Mouse (Mus musculus): ENCODE measurements around the gene Hsdl1. TPM values are rescaled to one million over a fixed set of nuclear protein-coding genes. Genes with fewer than 3 reads are reported as not detected.

The Hsdl1 gene
- polyA plus RNA-seq, 1 experiment = 12.9 TPM

- H3K4me1 ChIP-seq (ENCODE audit: control insufficient read depth, insufficient read depth, low read length) = peaks cover 13% of the 10 kb centered on the region
- TF ChIP-seq CTCF (IDR thresholded peaks at IDR 0.05; ENCODE audit: control insufficient read depth, insufficient read depth, insufficient replicate concordance, low read depth, low read length) = no peak
- TF ChIP-seq POLR2A (IDR thresholded peaks at IDR 0.05; ENCODE audit: control insufficient read depth, low read depth, low read length) = no peak
- no peaks in the 10 kb centered on the region for H3K27me3 ChIP-seq (ENCODE audit: control insufficient read depth, insufficient read depth, low read length)
- no peak overlapping the region for H3K4me3 ChIP-seq (ENCODE audit: control insufficient read depth, low read depth, low read length)
- no peaks in the 10 kb centered on the region; the same call in 1 of the 2 replicates for H3K36me3 ChIP-seq (ENCODE audit: control insufficient read depth, insufficient read depth, low read length)
- H3K27ac ChIP-seq (ENCODE audit: control insufficient read depth, insufficient read depth, low read depth, low read length) = no peak overlapping the region
Measured at GRCm38 (mm10) chr8:119555861-119556260, 19.1 kb downstream of the Hsdl1 start.

DNA sequence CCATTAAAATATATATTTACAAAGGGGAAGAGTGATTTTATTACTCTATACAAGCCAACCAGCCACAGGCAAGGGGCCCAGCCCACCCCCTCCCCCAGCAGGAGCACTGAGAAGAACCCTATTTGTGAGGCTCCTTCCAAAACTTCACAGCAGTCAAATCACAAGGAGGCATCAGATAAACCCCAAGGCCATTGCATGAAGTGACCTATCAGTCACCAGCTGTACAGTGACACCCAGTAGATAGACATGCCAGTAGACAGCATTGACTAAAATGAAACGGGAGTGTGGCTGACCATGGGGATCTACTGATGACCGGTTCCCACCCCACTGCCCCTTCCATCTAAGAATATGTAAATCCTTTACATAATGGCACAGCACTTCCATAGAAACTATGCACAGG lies 22.0 kb downstream of the Hsdl1 start:
- Histone ChIP-seq H3K4me3 (ENCODE audit: control insufficient read depth, low read depth, low read length) (no peak overlapping the region), H3K36me3 (ENCODE audit: control insufficient read depth, insufficient read depth, low read length) (peaks cover 1% of the 10 kb centered on the region; the same call in 1 of the 2 replicates), H3K4me1 (ENCODE audit: control insufficient read depth, insufficient read depth, low read length) (peaks cover 15% of the 10 kb centered on the region), H3K27ac (ENCODE audit: control insufficient read depth, insufficient read depth, low read depth, low read length) (no peak overlapping the region), H3K27me3 (ENCODE audit: control insufficient read depth, insufficient read depth, low read length) (no peaks in the 10 kb centered on the region)
- TF ChIP-seq POLR2A (IDR thresholded peaks at IDR 0.05; ENCODE audit: control insufficient read depth, low read depth, low read length) = no peak
- no peak for TF ChIP-seq CTCF (IDR thresholded peaks at IDR 0.05; ENCODE audit: control insufficient read depth, insufficient read depth, insufficient replicate concordance, low read depth, low read length)

DNA sequence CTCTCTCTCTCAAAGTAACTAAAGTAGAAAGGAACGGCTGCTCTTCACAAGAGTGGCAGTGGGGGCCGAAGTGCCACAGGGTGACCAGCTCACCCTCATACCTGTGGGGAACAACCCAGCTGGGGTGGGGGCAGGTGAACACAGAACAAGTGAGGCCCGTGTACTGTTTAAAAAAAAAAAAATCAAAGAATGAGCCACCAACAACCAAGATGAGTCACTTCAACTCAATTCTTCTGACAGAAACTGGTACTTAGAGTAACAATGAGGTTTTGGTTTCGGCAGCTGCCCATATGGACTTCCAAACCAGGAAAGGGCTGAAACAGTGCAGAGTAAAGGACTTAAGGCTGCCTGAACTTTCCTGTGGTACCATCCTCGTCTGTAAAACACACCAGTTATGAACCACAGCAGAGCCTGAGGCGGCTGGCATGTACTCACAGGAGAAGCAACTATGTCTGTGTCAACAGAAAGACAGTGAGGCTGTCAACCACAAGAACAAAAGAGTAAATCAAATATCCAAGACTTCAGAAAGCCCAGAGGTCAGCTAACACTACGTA lies 26.3 kb downstream of the Hsdl1 start:
- H3K4me3 ChIP-seq (ENCODE audit: control insufficient read depth, low read depth, low read length) = no peak overlapping the region
- peaks cover 6% of the 10 kb centered on the region for H3K36me3 ChIP-seq (ENCODE audit: control insufficient read depth, insufficient read depth, low read length)
- no peak for TF ChIP-seq POLR2A (IDR thresholded peaks at IDR 0.05; ENCODE audit: control insufficient read depth, low read depth, low read length)
- no peak for TF ChIP-seq CTCF (IDR thresholded peaks at IDR 0.05; ENCODE audit: control insufficient read depth, insufficient read depth, insufficient replicate concordance, low read depth, low read length)

GRCm38 (mm10) chr8:119547019-119547691 lies 27.8 kb downstream of the Hsdl1 start:
- no peak overlapping the region for H3K27ac ChIP-seq (ENCODE audit: control insufficient read depth, insufficient read depth, low read depth, low read length)
- H3K4me3 ChIP-seq (ENCODE audit: control insufficient read depth, low read depth, low read length) = no peak overlapping the region
- H3K4me1 ChIP-seq (ENCODE audit: control insufficient read depth, insufficient read depth, low read length) = peaks cover 7% of the 10 kb centered on the region
- no peaks in the 10 kb centered on the region for H3K27me3 ChIP-seq (ENCODE audit: control insufficient read depth, insufficient read depth, low read length)
- no peak for TF ChIP-seq POLR2A (IDR thresholded peaks at IDR 0.05; ENCODE audit: control insufficient read depth, low read depth, low read length)
- TF ChIP-seq CTCF (IDR thresholded peaks at IDR 0.05; ENCODE audit: control insufficient read depth, insufficient read depth, insufficient replicate concordance, low read depth, low read length) = no peak
- H3K36me3 ChIP-seq (ENCODE audit: control insufficient read depth, insufficient read depth, low read length) = peaks cover 6% of the 10 kb centered on the region

More for the DNA sequence above, 26.3 kb downstream of the Hsdl1 start:
- H3K4me1 ChIP-seq (ENCODE audit: control insufficient read depth, insufficient read depth, low read length) = peaks cover 7% of the 10 kb centered on the region
- no peak overlapping the region for H3K27ac ChIP-seq (ENCODE audit: control insufficient read depth, insufficient read depth, low read depth, low read length)
- H3K27me3 ChIP-seq (ENCODE audit: control insufficient read depth, insufficient read depth, low read length) = no peaks in the 10 kb centered on the region

- no peaks in the 10 kb centered on the region for H3K27me3 ChIP-seq (ENCODE audit: control insufficient read depth, insufficient read depth, low read length)
- H3K4me1 ChIP-seq (ENCODE audit: control insufficient read depth, insufficient read depth, low read length) = peaks cover 5% of the 10 kb centered on the region
- H3K4me3 ChIP-seq (ENCODE audit: control insufficient read depth, low read depth, low read length) = no peak overlapping the region
- peaks cover 7% of the 10 kb centered on the region for H3K36me3 ChIP-seq (ENCODE audit: control insufficient read depth, insufficient read depth, low read length)
- H3K27ac ChIP-seq (ENCODE audit: control insufficient read depth, insufficient read depth, low read depth, low read length) = no peak overlapping the region
- TF ChIP-seq CTCF (IDR thresholded peaks at IDR 0.05; ENCODE audit: control insufficient read depth, insufficient read depth, insufficient replicate concordance, low read depth, low read length) (no peak), POLR2A (IDR thresholded peaks at IDR 0.05; ENCODE audit: control insufficient read depth, low read depth, low read length) (no peak)
Measured at GRCm38 (mm10) chr8:119545791-119546190, 29.2 kb downstream of the Hsdl1 start.

DNA sequence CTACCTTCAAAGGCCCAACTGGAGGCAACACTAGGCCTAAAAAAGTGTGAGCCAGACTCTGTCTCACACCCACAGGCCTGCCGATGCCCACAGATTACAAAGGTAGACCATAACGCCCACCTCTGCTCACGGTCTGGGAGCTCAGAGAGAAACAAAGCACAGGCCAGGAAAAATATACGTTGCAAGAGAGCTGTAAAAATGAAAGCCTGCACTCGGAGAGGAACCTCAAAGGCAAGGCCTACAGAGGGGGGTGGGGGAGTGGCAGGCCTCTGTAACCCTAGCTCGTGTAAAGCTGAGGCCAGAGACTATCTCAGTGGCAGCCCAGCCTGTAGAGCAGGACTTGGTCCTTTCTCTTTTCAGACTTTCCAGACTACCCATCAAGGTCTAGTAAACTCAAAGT lies 29.8 kb downstream of the Hsdl1 start:
- Histone ChIP-seq H3K4me1 (ENCODE audit: control insufficient read depth, insufficient read depth, low read length) (peaks cover 1% of the 10 kb centered on the region), H3K27ac (ENCODE audit: control insufficient read depth, insufficient read depth, low read depth, low read length) (no peak overlapping the region), H3K27me3 (ENCODE audit: control insufficient read depth, insufficient read depth, low read length) (no peaks in the 10 kb centered on the region), H3K36me3 (ENCODE audit: control insufficient read depth, insufficient read depth, low read length) (peaks cover 7% of the 10 kb centered on the region), H3K4me3 (ENCODE audit: control insufficient read depth, low read depth, low read length) (no peak overlapping the region)
- TF ChIP-seq CTCF (IDR thresholded peaks at IDR 0.05; ENCODE audit: control insufficient read depth, insufficient read depth, insufficient replicate concordance, low read depth, low read length) (no peak), POLR2A (IDR thresholded peaks at IDR 0.05; ENCODE audit: control insufficient read depth, low read depth, low read length) (no peak)

GRCm38 (mm10) chr8:119544606-119545005 lies 30.4 kb downstream of the Hsdl1 start:
- no peak for TF ChIP-seq CTCF (IDR thresholded peaks at IDR 0.05; ENCODE audit: control insufficient read depth, insufficient read depth, insufficient replicate concordance, low read depth, low read length)
- TF ChIP-seq POLR2A (IDR thresholded peaks at IDR 0.05; ENCODE audit: control insufficient read depth, low read depth, low read length) = no peak
- Histone ChIP-seq H3K36me3 (ENCODE audit: control insufficient read depth, insufficient read depth, low read length) (peaks cover 7% of the 10 kb centered on the region), H3K27me3 (ENCODE audit: control insufficient read depth, insufficient read depth, low read length) (no peaks in the 10 kb centered on the region), H3K4me1 (ENCODE audit: control insufficient read depth, insufficient read depth, low read length) (no peaks in the 10 kb centered on the region), H3K4me3 (ENCODE audit: control insufficient read depth, low read depth, low read length) (no peak overlapping the region), H3K27ac (ENCODE audit: control insufficient read depth, insufficient read depth, low read depth, low read length) (no peak overlapping the region)

All from testis, adult 2 months (tissue).